Mouse (Mus musculus) lung, adult 2 months (tissue): ENCODE measurements around the gene Tcirg1. TPM values are rescaled to one million over a fixed set of nuclear protein-coding genes. Genes with fewer than 3 reads are reported as not detected.

ENCODE experiments used
- DNase-seq: peaks from one replicate; pipeline ENCODE4 v3.0.0; 2022
- H3K4me1 ChIP-seq: fragments of 200-500 bp; 2 replicates; pipeline ENCODE4 v1.6.1; 2011; ENCODE audit warnings: low read length; ENCODE audit not compliant: control insufficient read depth, insufficient read depth
- H3K4me3 ChIP-seq: fragments of 200-500 bp; replicated peaks from 2 replicates; pipeline ENCODE3; 2011; ENCODE audit warnings: low read depth, mild to moderate bottlenecking, control low read depth, low read length; ENCODE audit errors: extremely low read depth
- CTCF ChIP-seq: fragments of 200-500 bp; IDR thresholded peaks from 2 replicates; pipeline ENCODE4 v1.5.1; 2011; ENCODE audit warnings: mild to moderate bottlenecking, low read length, control low read depth; ENCODE audit not compliant: insufficient read depth
- POLR2A ChIP-seq: fragments of 200-500 bp; IDR thresholded peaks from 2 replicates; pipeline ENCODE4 v1.6.1; 2011; ENCODE audit warnings: low read depth, mild to moderate bottlenecking, control low read depth, low read length, borderline replicate concordance; ENCODE audit errors: extremely low read depth
- WGBS: fragments of 180-500 bp; shearing (Covaris S2); methylation state at CpG from one replicate; pipeline ENCODE4 v1.1.7; 2018; 5-methylcytosine and 5-hydroxymethylcytosine counted together
- polyA plus RNA-seq: library from polyadenylated mRNA; depleted of rRNA; stranded (reverse); fragments of >200 nt; gene quantifications from 2 replicates; pipeline ENCODE4 v1.2.3, GENCODE M21; 2012; rRNA removed

Tcirg1 gene
- polyA plus RNA-seq, 1 experiment: 164 TPM

DNA sequence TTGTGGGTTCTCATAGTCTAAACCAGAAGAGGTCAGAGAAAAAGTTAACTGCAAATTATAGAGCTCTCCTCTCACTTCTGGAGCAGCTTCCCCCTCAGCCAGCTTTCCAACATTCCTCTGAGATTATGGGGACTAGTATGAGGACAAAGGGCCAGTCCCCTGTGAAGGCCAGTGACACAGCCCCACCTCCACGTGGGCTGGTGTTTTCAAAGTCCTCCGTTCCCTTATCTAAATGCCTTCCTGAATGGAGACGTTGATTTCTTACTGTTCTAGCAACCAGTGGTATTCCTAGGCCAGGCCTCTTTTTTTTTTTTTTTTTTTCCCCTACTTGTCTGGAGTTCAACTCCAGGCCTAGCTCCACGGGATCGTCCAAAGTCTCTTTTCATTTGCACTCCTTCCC lies 56.9 kb downstream of the Tcirg1 start:
- no peak overlapping the region for H3K4me3 ChIP-seq
- WGBS: 49% methylated on average over 5 of the region's 5 CpGs
- no peak for DNase-seq
- TF ChIP-seq POLR2A: no peak
- no peak for TF ChIP-seq CTCF
- peaks cover 4% of the 10 kb centered on the region for H3K4me1 ChIP-seq

DNA sequence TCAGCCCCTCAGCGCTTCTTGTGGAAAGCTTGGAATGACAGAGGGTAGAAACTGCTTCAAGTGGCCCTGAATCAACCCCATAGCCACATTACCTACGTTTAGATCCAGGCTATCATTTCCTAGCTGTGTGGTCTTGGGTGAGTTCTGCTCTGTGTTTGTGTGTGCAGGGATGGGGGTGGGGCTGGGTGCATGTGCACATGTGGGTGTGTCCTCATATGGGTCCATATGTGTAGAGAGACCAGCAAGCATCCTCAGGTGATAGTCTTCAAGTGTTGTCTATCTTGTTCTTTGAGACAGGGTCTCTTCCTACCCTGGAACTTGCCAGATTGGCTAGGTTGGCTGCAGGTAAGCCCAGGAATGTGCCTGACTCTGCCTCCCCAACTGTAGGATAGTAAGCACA lies 57.7 kb downstream of the Tcirg1 start:
- whole genome bisulfite sequencing: 81% methylated on average over 2 of the region's 2 CpGs
- H3K4me3 ChIP-seq: no peak overlapping the region
- H3K4me1 ChIP-seq: peaks cover 4% of the 10 kb centered on the region
- DNase-seq: no peak
- TF ChIP-seq POLR2A (no peak), CTCF (no peak)

DNA sequence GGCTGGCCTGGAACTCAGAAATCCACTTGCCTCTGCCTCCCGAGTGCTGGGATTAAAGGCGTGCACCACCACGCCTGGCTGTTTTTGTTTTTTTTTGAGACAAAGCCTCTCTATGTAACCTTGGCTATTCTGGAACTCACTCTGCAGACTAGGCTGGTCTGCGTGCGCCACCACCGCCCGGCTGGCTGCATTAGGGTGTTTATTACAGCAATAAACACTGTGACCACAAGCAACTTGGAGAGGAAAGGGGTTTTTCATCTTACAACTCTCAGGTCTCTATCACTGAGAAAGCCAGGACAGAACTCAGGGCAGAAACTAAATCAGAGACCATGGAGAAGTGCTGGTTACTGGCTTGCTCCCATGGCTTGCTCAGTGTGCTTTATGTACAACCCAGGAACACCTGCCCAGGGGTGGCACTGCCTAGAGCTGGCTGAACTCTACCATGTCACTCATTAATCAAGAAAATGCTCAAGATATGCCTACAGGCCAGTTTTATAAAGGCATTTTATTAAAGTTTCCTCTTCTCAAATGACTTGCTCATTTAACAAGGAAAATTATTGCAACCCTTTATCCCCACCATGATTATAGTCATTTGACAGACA lies 58.6 kb downstream of the Tcirg1 start:
- H3K4me1 ChIP-seq: peaks cover 4% of the 10 kb centered on the region
- no peak for TF ChIP-seq POLR2A
- DNase-seq: no peak
- 81% methylated on average over 7 of the region's 7 CpGs for WGBS
- H3K4me3 ChIP-seq: no peak overlapping the region

DNA sequence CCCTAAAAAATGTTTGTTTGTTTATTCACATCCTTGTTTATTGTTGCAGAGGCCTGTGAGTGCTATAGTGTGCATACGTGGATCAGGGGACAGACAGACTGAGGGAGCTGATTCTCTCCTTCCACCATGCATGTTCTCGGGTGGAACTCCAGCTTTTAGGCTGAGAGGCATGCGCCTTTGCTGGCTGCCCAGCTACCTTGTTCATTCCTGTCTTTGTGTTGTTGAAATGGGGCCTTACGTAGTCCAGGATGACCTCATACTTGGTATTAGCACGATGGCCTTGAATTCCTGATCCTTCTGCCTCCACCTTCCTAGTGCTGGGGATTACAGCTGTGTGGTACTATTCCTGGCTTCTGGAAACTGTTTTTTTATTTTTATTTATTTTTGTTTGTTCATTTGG lies 59.2 kb downstream of the Tcirg1 start:
- no peak for DNase-seq
- Histone ChIP-seq H3K4me3 (no peak overlapping the region), H3K4me1 (peaks cover 4% of the 10 kb centered on the region)
- TF ChIP-seq POLR2A: no peak
- no peak for TF ChIP-seq CTCF
- WGBS: 73% methylated on average over 5 of the region's 5 CpGs

DNA sequence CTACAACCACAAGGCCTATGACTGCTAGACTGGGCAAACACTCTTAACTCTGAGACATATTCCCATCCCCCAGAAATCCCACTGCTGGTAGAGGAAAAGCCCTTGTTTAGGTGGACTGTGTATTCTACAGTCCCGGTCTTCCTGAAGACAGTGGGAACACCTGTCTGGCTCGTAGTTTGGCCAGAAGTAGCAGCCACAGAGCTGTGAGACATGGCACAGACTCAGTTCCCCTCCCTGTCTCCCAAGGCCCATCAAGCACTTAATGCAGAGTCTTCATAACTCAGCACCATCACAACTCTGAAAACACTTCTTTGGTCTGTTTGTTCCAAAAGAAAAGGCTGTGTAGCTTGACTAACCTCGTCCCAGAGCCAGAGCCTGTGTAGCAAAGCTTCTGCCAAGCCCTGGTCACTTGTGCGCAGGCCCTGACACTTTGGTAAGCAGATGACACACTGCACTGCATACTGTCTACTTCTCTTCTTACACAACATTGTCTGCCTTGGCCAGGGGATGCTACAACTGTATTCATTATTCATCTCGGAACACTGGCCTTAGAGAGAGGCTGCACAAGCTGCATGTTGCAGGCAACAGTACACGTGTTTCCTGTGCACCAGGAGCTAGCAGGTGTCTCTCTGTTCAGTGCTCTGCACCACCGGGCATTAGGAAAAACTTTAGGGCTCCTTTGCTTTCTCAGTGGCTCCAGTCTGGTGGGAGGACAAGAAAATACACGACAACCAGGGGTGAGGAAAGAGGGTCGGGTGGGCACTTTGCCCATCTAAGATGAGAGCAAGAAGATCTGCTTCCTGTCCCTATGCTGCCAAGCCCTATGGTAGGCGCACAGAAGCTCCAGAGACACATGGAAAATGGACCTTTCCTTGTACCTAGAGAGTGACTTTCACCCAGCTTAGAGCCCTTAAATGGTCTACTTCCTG lies 60.0 kb downstream of the Tcirg1 start:
- 61% methylated on average over 10 of the region's 10 CpGs for WGBS
- H3K4me1 ChIP-seq: peaks cover 4% of the 10 kb centered on the region

More for the DNA sequence above, 60.0 kb downstream of the Tcirg1 start:
- TF ChIP-seq POLR2A: no peak
- no peak for TF ChIP-seq CTCF
- H3K4me3 ChIP-seq: no peak overlapping the region
- DNase-seq: no peak

Other genes starting within 250 kb of the Tcirg1 start
- gene Lrp5, start 220.6 kb downstream of the Tcirg1 start, polyA plus RNA-seq: 85.8 and 87.8 TPM in 2 replicates
- 36.3 and 41.4 TPM in 2 replicates for gene 1810055G02Rik, start 198.8 kb downstream of the Tcirg1 start, polyA plus RNA-seq
- 19.6 and 23.7 TPM in 2 replicates for gene Kmt5b, start 139.7 kb downstream of the Tcirg1 start, polyA plus RNA-seq
- gene Chka, start 55.4 kb downstream of the Tcirg1 start, polyA plus RNA-seq: 75.9 and 81.6 TPM in 2 replicates
- gene Ndufs8, start 5.6 kb upstream of the Tcirg1 start, polyA plus RNA-seq: 157 and 189 TPM in 2 replicates
- 71.9 and 85.0 TPM in 2 replicates for gene Aldh3b1, start 22.7 kb upstream of the Tcirg1 start, polyA plus RNA-seq
- 169 and 180 TPM in 2 replicates for gene Unc93b1, start 28.1 kb upstream of the Tcirg1 start, polyA plus RNA-seq
- gene Aldh3b3, start 51.5 kb upstream of the Tcirg1 start, polyA plus RNA-seq: 0.08 and 0.21 TPM in 2 replicates
- 2.0 and 21.7 TPM in 2 replicates for gene Aldh3b2, start 65.2 kb upstream of the Tcirg1 start, polyA plus RNA-seq
- 27.7 and 29.8 TPM in 2 replicates for gene Acy3, start 79.4 kb upstream of the Tcirg1 start, polyA plus RNA-seq
- gene Tbx10, start 85.6 kb upstream of the Tcirg1 start, polyA plus RNA-seq: 0.06 TPM in 1 of 2 replicates, not detected in the other
- 7.6 and 13.3 TPM in 2 replicates for gene Nudt8, start 93.4 kb upstream of the Tcirg1 start, polyA plus RNA-seq
- 1.7 and 1.8 TPM in 2 replicates for gene Gm49405, start 93.5 kb upstream of the Tcirg1 start, polyA plus RNA-seq
- 12.6 and 18.0 TPM in 2 replicates for gene Doc2g, start 96.2 kb upstream of the Tcirg1 start, polyA plus RNA-seq
- gene Ndufv1, start 105.7 kb upstream of the Tcirg1 start, polyA plus RNA-seq: 99.4 and 127 TPM in 2 replicates
- gene Gstp1, start 130.9 kb upstream of the Tcirg1 start, polyA plus RNA-seq: 480 and 656 TPM in 2 replicates
- 47.4 and 87.8 TPM in 2 replicates for gene Gstp2, start 138.9 kb upstream of the Tcirg1 start, polyA plus RNA-seq
- 14.4 and 15.9 TPM in 2 replicates for gene Gstp3, start 152.4 kb upstream of the Tcirg1 start, polyA plus RNA-seq
- gene Cabp2, start 174.4 kb upstream of the Tcirg1 start, polyA plus RNA-seq: 0.86 and 0.91 TPM in 2 replicates
- 200 and 245 TPM in 2 replicates for gene Cdk2ap2, start 190.0 kb upstream of the Tcirg1 start, polyA plus RNA-seq
- gene Pitpnm1, start 192.9 kb upstream of the Tcirg1 start, polyA plus RNA-seq: 152 and 163 TPM in 2 replicates
- 108 and 123 TPM in 2 replicates for gene Aip, start 218.7 kb upstream of the Tcirg1 start, polyA plus RNA-seq
- 0.05 and 0.08 TPM in 2 replicates for gene Gpr152, start 232.7 kb upstream of the Tcirg1 start, polyA plus RNA-seq
- gene Cabp4, start 236.9 kb upstream of the Tcirg1 start, polyA plus RNA-seq: 0.08 TPM in 1 of 2 replicates, not detected in the other
- gene Coro1b, start 241.5 kb upstream of the Tcirg1 start, polyA plus RNA-seq: 260 and 262 TPM in 2 replicates
- gene Ptprcap, start 246.5 kb upstream of the Tcirg1 start, polyA plus RNA-seq: 55.0 and 75.4 TPM in 2 replicates